Mouse (Mus musculus) kidney, postnatal 0 days (tissue): ENCODE data around the gene Pigz. TPM values are rescaled to one million over a fixed set of nuclear protein-coding genes. Genes with fewer than 3 reads are reported as not detected.

Experiments
- ATAC-seq: fragments of 200-750 bp; cut with Nextera tagmentation; replicated peaks from 2 replicates; pipeline ENCODE4 v1.8.0; 2017; ENCODE audit warnings: low read depth, moderate number of reproducible peaks, moderate TSS enrichment, moderate library complexity; ENCODE audit not compliant: low FRiP score
- DNase-seq: peaks from one replicate; pipeline ENCODE4 v3.0.0-alpha.2; 2016; ENCODE audit warnings: low spot score
- H3K27ac ChIP-seq: fragments of 300-500 bp; sonication (generic); 2 replicates; pipeline ENCODE4 v1.5.1; 2014; ENCODE audit warnings: mild to moderate bottlenecking
- H3K27me3 ChIP-seq: fragments of 300-500 bp; sonication (generic); 2 replicates; pipeline ENCODE4 v1.6.1; 2014; ENCODE audit warnings: low read length, mixed read lengths; ENCODE audit not compliant: insufficient read depth
- H3K36me3 ChIP-seq: fragments of 300-500 bp; sonication (generic); 2 replicates; pipeline ENCODE4 v1.6.1; 2014; ENCODE audit warnings: low read length, mixed read lengths; ENCODE audit not compliant: insufficient read depth
- H3K4me1 ChIP-seq: fragments of 300-500 bp; sonication (generic); replicated peaks from 2 replicates; pipeline ENCODE4 v1.6.1; 2014; ENCODE audit warnings: antibody characterized with exemption, low read length, mixed read lengths; ENCODE audit not compliant: insufficient read depth
- H3K4me2 ChIP-seq: fragments of 300-500 bp; sonication (generic); 2 replicates; pipeline ENCODE4 v1.6.1; 2014; ENCODE audit warnings: mild to moderate bottlenecking, low read length, moderate library complexity, mixed read lengths
- H3K4me3 ChIP-seq: fragments of 300-500 bp; sonication (generic); replicated peaks from 2 replicates; pipeline ENCODE4 v1.5.1; 2014; ENCODE audit warnings: low read depth, low read length
- H3K9ac ChIP-seq: fragments of 300-500 bp; sonication (generic); 2 replicates; pipeline ENCODE4 v1.6.1; 2014; ENCODE audit warnings: low read depth, low read length
- H3K9me3 ChIP-seq: fragments of 300-500 bp; sonication (generic); replicated peaks from 2 replicates; pipeline ENCODE4 v1.6.1; 2016; ENCODE audit warnings: low read length, inconsistent platforms, mixed read lengths
- CTCF ChIP-seq: IDR thresholded peaks from 2 replicates; pipeline ENCODE4 v1.5.1; 2016; ENCODE audit warnings: antibody characterized with exemption, low read depth, mild to moderate bottlenecking, moderate library complexity
- WGBS: fragments of 180-500 bp; shearing (Covaris S2); extraction: QIAGEN DNeasy Blood & Tissue Kit; methylation state at CpG from one replicate; pipeline ENCODE4 v1.1.7; 2014; 5-methylcytosine and 5-hydroxymethylcytosine counted together
- polyA plus RNA-seq: library from polyadenylated mRNA; unstranded; fragments of >200 nt; fragmentation: Nextera tagmentation; extraction: Ambion mirVana; gene quantifications from 2 replicates; pipeline ENCODE4 v1.2.1, GENCODE M21; 2015

The Pigz gene
- 1.8 and 2.2 TPM in 2 replicates for polyA plus RNA-seq

- Histone ChIP-seq H3K4me1 (peaks cover 11% of the 10 kb centered on the region; the same call in 1 of the 2 replicates), H3K27me3 (peaks cover 11% of the 10 kb centered on the region; the same call in 1 of the 2 replicates), H3K9me3 (no peaks in the 10 kb centered on the region), H3K36me3 (no peaks in the 10 kb centered on the region), H3K4me3 (peak within 1 kb of the TSS; percentile 52), H3K9ac (peak within 1 kb of the TSS; percentile 42; the same call in 1 of the 2 replicates), H3K4me2 (peak within 1 kb of the TSS; percentile 92), H3K27ac (no peak within 1 kb of the TSS)
- WGBS, result 8% methylated on average over 42 of the region's 42 CpGs
- no peak for TF ChIP-seq CTCF
- ATAC-seq, result no peak
- no peak for DNase-seq
Measured at GRCm38 (mm10) chr16:31933751-31934549, at the start of gene Pigz. Gene Pigz (plus strand): TSS chr16:31933851.

- Histone ChIP-seq H3K4me1 (peaks cover 11% of the 10 kb centered on the region), H3K4me2 (peak overlapping the region; percentile 11; the same call in 1 of the 2 replicates), H3K9ac (no peak overlapping the region), H3K36me3 (no peaks in the 10 kb centered on the region), H3K27me3 (no peaks in the 10 kb centered on the region), H3K27ac (no peak overlapping the region), H3K9me3 (no peaks in the 10 kb centered on the region), H3K4me3 (no peak overlapping the region)
- ATAC-seq, result peak; percentile 51; the same call in 1 of the 2 replicates
- TF ChIP-seq CTCF, result no peak
- WGBS, result 15% methylated on average over 5 of the region's 6 CpGs
- DNase-seq, result no peak
Measured at GRCm38 (mm10) chr16:31883902-31884301, 49.7 kb upstream of the Pigz start.

GRCm38 (mm10) chr16:31890907-31891306 lies 42.7 kb upstream of the Pigz start:
- 78% methylated on average over 7 of the region's 7 CpGs for WGBS
- no peaks in the 10 kb centered on the region for H3K4me1 ChIP-seq
- DNase-seq (no peak), ATAC-seq (no peak)
- H3K4me3 ChIP-seq, result no peak overlapping the region
- H3K36me3 ChIP-seq, result no peaks in the 10 kb centered on the region
- H3K27ac ChIP-seq, result no peak overlapping the region
- no peak overlapping the region for H3K4me2 ChIP-seq
- H3K27me3 ChIP-seq, result no peaks in the 10 kb centered on the region
- no peaks in the 10 kb centered on the region for H3K9me3 ChIP-seq
- TF ChIP-seq CTCF, result no peak
- H3K9ac ChIP-seq, result no peak overlapping the region

GRCm38 (mm10) chr16:31893396-31894141 lies 40.1 kb upstream of the Pigz start:
- H3K4me1 ChIP-seq, result 0 out of 2 replicates have a peak, but pooled peaks cover 2% of the 10 kb centered on the region
- ATAC-seq (no peak), DNase-seq (no peak)
- no peak overlapping the region for H3K4me3 ChIP-seq
- H3K36me3 ChIP-seq, result no peaks in the 10 kb centered on the region
- TF ChIP-seq CTCF, result no peak
- no peaks in the 10 kb centered on the region for H3K27me3 ChIP-seq
- no peak overlapping the region for H3K9ac ChIP-seq
- H3K9me3 ChIP-seq, result no peaks in the 10 kb centered on the region
- WGBS, result 63% methylated on average over 5 of the region's 5 CpGs
- no peak overlapping the region for H3K27ac ChIP-seq
- H3K4me2 ChIP-seq, result no peak overlapping the region

- Histone ChIP-seq H3K9me3 (no peaks in the 10 kb centered on the region; the same call in 1 of the 2 replicates), H3K4me1 (0 out of 2 replicates have a peak, but pooled peaks cover 2% of the 10 kb centered on the region), H3K4me3 (no peak overlapping the region), H3K4me2 (peak overlapping the region; percentile 46), H3K27ac (no peak overlapping the region), H3K9ac (peak overlapping the region; percentile 42; the same call in 1 of the 2 replicates), H3K27me3 (no peaks in the 10 kb centered on the region), H3K36me3 (no peaks in the 10 kb centered on the region)
- WGBS, result 16% methylated on average over 29 of the region's 29 CpGs
- ATAC-seq (peak; percentile 82), DNase-seq (peak; percentile 78)
- TF ChIP-seq CTCF, result peak; percentile 55
Measured at GRCm38 (mm10) chr16:31896971-31897774, 36.5 kb upstream of the Pigz start.
